Mouse (Mus musculus) cerebellum, adult (tissue): ENCODE data around the gene Tmprss12.
A peak's percentile ranks its signal among the peaks of the same experiment; 100 is the strongest.
"Not testable (repeated sequence)": the region's sequence is repeated elsewhere in the genome, so short reads cannot be mapped to it uniquely, and the experiment has no call there.

Experiments used
- ATAC-seq: cut with Nextera tagmentation; 2 replicates; pipeline ENCODE4 v1.9.2; 2017; ENCODE audit warnings: mild to moderate bottlenecking, moderate library complexity, mixed read lengths; ENCODE audit not compliant: insufficient number of reproducible peaks, low FRiP score, low TSS enrichment

The Tmprss12 gene

GRCm38 (mm10) chr15:100271411-100271810 lies 9.2 kb upstream of the Tmprss12 start:
- ATAC-seq = no peak

GRCm38 (mm10) chr15:100273791-100274308 lies 6.8 kb upstream of the Tmprss12 start:
- ATAC-seq = not testable (repeated sequence)

- no peak for ATAC-seq
These were observed 5.7 kb upstream of the Tmprss12 start for GRCm38 (mm10) chr15:100274790-100275559.

GRCm38 (mm10) chr15:100276403-100276802 lies 4.2 kb upstream of the Tmprss12 start:
- no peak for ATAC-seq

GRCm38 (mm10) chr15:100277586-100277985 lies 3.1 kb upstream of the Tmprss12 start:
- ATAC-seq = no peak

- no peak for ATAC-seq
These were observed 8.3 kb downstream of the Tmprss12 start for GRCm38 (mm10) chr15:100288980-100289379.

- ATAC-seq = no peak
These were observed 10.2 kb downstream of the Tmprss12 start for GRCm38 (mm10) chr15:100290858-100291257.

GRCm38 (mm10) chr15:100292326-100292725 lies 11.7 kb downstream of the Tmprss12 start:
- no peak for ATAC-seq

- no peak for ATAC-seq
These were observed 17.2 kb downstream of the Tmprss12 start for GRCm38 (mm10) chr15:100297856-100298255.

GRCm38 (mm10) chr15:100300499-100300898 lies 19.9 kb downstream of the Tmprss12 start:
- ATAC-seq = no peak

- no peak for ATAC-seq
These were observed 20.9 kb downstream of the Tmprss12 start for GRCm38 (mm10) chr15:100301556-100301955.

- no peak for ATAC-seq
These were observed 22.9 kb downstream of the Tmprss12 start for GRCm38 (mm10) chr15:100303428-100304018.

GRCm38 (mm10) chr15:100304019-100304991 lies 23.7 kb downstream of the Tmprss12 start, which contains the start of gene Mettl7a1:
Gene Mettl7a1, plus strand, starts transcription at chr15:100304140.
- ATAC-seq = peak; percentile 78

- ATAC-seq = no peak
These were observed 25.6 kb downstream of the Tmprss12 start for GRCm38 (mm10) chr15:100306201-100306600.

GRCm38 (mm10) chr15:100307438-100308096 lies 26.9 kb downstream of the Tmprss12 start:
- ATAC-seq = 0 out of 2 replicates have a peak, but pooled peaks have one; percentile 17

GRCm38 (mm10) chr15:100312346-100312745 lies 31.7 kb downstream of the Tmprss12 start:
- no peak for ATAC-seq

- ATAC-seq = no peak
These were observed 34.0 kb downstream of the Tmprss12 start for GRCm38 (mm10) chr15:100314448-100315145.

GRCm38 (mm10) chr15:100318014-100318671 lies 37.5 kb downstream of the Tmprss12 start:
- not testable (repeated sequence) for ATAC-seq

GRCm38 (mm10) chr15:100319884-100320283 lies 39.2 kb downstream of the Tmprss12 start:
- ATAC-seq = no peak
